Mouse (Mus musculus): ENCODE measurements at regions not wholly inside any gene's neighbourhood (a gene's known extent, or its start where the extent isn't known, plus 50 kb on each side); places are given as distances from the start of the nearest gene placed in this dataset.

GRCm38 (mm10) chr8:87049196-87049595 lies 164.1 kb upstream of the N4bp1 start:
- no peaks in the 10 kb centered on the region for H3K4me1 ChIP-seq (ENCODE audit: control insufficient read depth, insufficient read depth, low read length)
- no peaks in the 10 kb centered on the region for H3K36me3 ChIP-seq (ENCODE audit: control insufficient read depth, insufficient read depth, low read length, poor library complexity, severe bottlenecking)
- no peak for TF ChIP-seq CTCF (IDR thresholded peaks at IDR 0.05; ENCODE audit: low read depth, low read length)
- no peak for TF ChIP-seq POLR2A (IDR thresholded peaks at IDR 0.05; ENCODE audit: insufficient read depth, low read length)
- TF ChIP-seq EP300 (IDR thresholded peaks at IDR 0.05; ENCODE audit: insufficient read depth, low read depth, low read length) = no peak
- no peak overlapping the region for H3K9ac ChIP-seq (ENCODE audit: low read depth, poor library complexity, severe bottlenecking)
- no peaks in the 10 kb centered on the region for H3K9me3 ChIP-seq (replicated peaks; ENCODE audit: control insufficient read depth, insufficient read depth, low read length, poor library complexity, severe bottlenecking)
- no peak overlapping the region for H3K27ac ChIP-seq (ENCODE audit: insufficient read depth, low read length)
- no peaks in the 10 kb centered on the region for H3K27me3 ChIP-seq (ENCODE audit: control insufficient read depth, insufficient read depth, low read length, poor library complexity, severe bottlenecking)
- H3K4me3 ChIP-seq (ENCODE audit: low read depth, low read length) = no peak overlapping the region

GRCm38 (mm10) chr8:87046590-87046989 lies 161.5 kb upstream of the N4bp1 start:
- Histone ChIP-seq H3K27ac (ENCODE audit: insufficient read depth, low read length) (no peak overlapping the region), H3K27me3 (ENCODE audit: control insufficient read depth, insufficient read depth, low read length, poor library complexity, severe bottlenecking) (no peaks in the 10 kb centered on the region), H3K36me3 (ENCODE audit: control insufficient read depth, insufficient read depth, low read length, poor library complexity, severe bottlenecking) (no peaks in the 10 kb centered on the region), H3K9me3 (replicated peaks; ENCODE audit: control insufficient read depth, insufficient read depth, low read length, poor library complexity, severe bottlenecking) (no peaks in the 10 kb centered on the region), H3K4me3 (ENCODE audit: low read depth, low read length) (no peak overlapping the region), H3K4me1 (ENCODE audit: control insufficient read depth, insufficient read depth, low read length) (no peaks in the 10 kb centered on the region), H3K9ac (ENCODE audit: low read depth, poor library complexity, severe bottlenecking) (no peak overlapping the region)
- TF ChIP-seq EP300 (IDR thresholded peaks at IDR 0.05; ENCODE audit: insufficient read depth, low read depth, low read length) = no peak
- no peak for TF ChIP-seq CTCF (IDR thresholded peaks at IDR 0.05; ENCODE audit: low read depth, low read length)
- TF ChIP-seq POLR2A (IDR thresholded peaks at IDR 0.05; ENCODE audit: insufficient read depth, low read length) = no peak

GRCm38 (mm10) chr8:87043016-87043415 lies 158.0 kb upstream of the N4bp1 start:
- Histone ChIP-seq H3K9ac (ENCODE audit: low read depth, poor library complexity, severe bottlenecking) (no peak overlapping the region), H3K4me1 (ENCODE audit: control insufficient read depth, insufficient read depth, low read length) (no peaks in the 10 kb centered on the region), H3K27ac (ENCODE audit: insufficient read depth, low read length) (no peak overlapping the region), H3K4me3 (ENCODE audit: low read depth, low read length) (no peak overlapping the region), H3K9me3 (replicated peaks; ENCODE audit: control insufficient read depth, insufficient read depth, low read length, poor library complexity, severe bottlenecking) (no peaks in the 10 kb centered on the region), H3K36me3 (ENCODE audit: control insufficient read depth, insufficient read depth, low read length, poor library complexity, severe bottlenecking) (no peaks in the 10 kb centered on the region), H3K27me3 (ENCODE audit: control insufficient read depth, insufficient read depth, low read length, poor library complexity, severe bottlenecking) (0 out of 2 replicates have a peak, but pooled peaks cover 2% of the 10 kb centered on the region)
- TF ChIP-seq POLR2A (IDR thresholded peaks at IDR 0.05; ENCODE audit: insufficient read depth, low read length) (no peak), EP300 (IDR thresholded peaks at IDR 0.05; ENCODE audit: insufficient read depth, low read depth, low read length) (no peak), CTCF (IDR thresholded peaks at IDR 0.05; ENCODE audit: low read depth, low read length) (no peak)

GRCm38 (mm10) chr8:87037620-87038380 lies 152.7 kb upstream of the N4bp1 start:
- Histone ChIP-seq H3K36me3 (ENCODE audit: control insufficient read depth, insufficient read depth, low read length, poor library complexity, severe bottlenecking) (no peaks in the 10 kb centered on the region), H3K4me1 (ENCODE audit: control insufficient read depth, insufficient read depth, low read length) (no peaks in the 10 kb centered on the region), H3K27ac (ENCODE audit: insufficient read depth, low read length) (no peak overlapping the region), H3K9ac (ENCODE audit: low read depth, poor library complexity, severe bottlenecking) (peak overlapping the region; percentile 59), H3K27me3 (ENCODE audit: control insufficient read depth, insufficient read depth, low read length, poor library complexity, severe bottlenecking) (peaks cover 3% of the 10 kb centered on the region; the same call in 1 of the 2 replicates), H3K4me3 (ENCODE audit: low read depth, low read length) (peak overlapping the region; percentile 57), H3K9me3 (replicated peaks; ENCODE audit: control insufficient read depth, insufficient read depth, low read length, poor library complexity, severe bottlenecking) (no peaks in the 10 kb centered on the region)
- TF ChIP-seq POLR2A (IDR thresholded peaks at IDR 0.05; ENCODE audit: insufficient read depth, low read length) (no peak), EP300 (IDR thresholded peaks at IDR 0.05; ENCODE audit: insufficient read depth, low read depth, low read length) (no peak), CTCF (IDR thresholded peaks at IDR 0.05; ENCODE audit: low read depth, low read length) (no peak)

- H3K27ac ChIP-seq (ENCODE audit: insufficient read depth, low read length) = no peak overlapping the region
- H3K9ac ChIP-seq (ENCODE audit: low read depth, poor library complexity, severe bottlenecking) = no peak overlapping the region
- peaks cover 3% of the 10 kb centered on the region for H3K27me3 ChIP-seq (ENCODE audit: control insufficient read depth, insufficient read depth, low read length, poor library complexity, severe bottlenecking)
- TF ChIP-seq CTCF (IDR thresholded peaks at IDR 0.05; ENCODE audit: low read depth, low read length) = no peak
- no peak for TF ChIP-seq POLR2A (IDR thresholded peaks at IDR 0.05; ENCODE audit: insufficient read depth, low read length)
- TF ChIP-seq EP300 (IDR thresholded peaks at IDR 0.05; ENCODE audit: insufficient read depth, low read depth, low read length) = no peak
- no peaks in the 10 kb centered on the region for H3K36me3 ChIP-seq (ENCODE audit: control insufficient read depth, insufficient read depth, low read length, poor library complexity, severe bottlenecking)
- no peak overlapping the region for H3K4me3 ChIP-seq (ENCODE audit: low read depth, low read length)
- no peaks in the 10 kb centered on the region for H3K9me3 ChIP-seq (replicated peaks; ENCODE audit: control insufficient read depth, insufficient read depth, low read length, poor library complexity, severe bottlenecking)
- no peaks in the 10 kb centered on the region for H3K4me1 ChIP-seq (ENCODE audit: control insufficient read depth, insufficient read depth, low read length)
Observed at GRCm38 (mm10) chr8:87035996-87036395, 150.9 kb upstream of the N4bp1 start.

- no peaks in the 10 kb centered on the region; the same call in 1 of the 2 replicates for H3K27me3 ChIP-seq (ENCODE audit: control insufficient read depth, insufficient read depth, low read length, poor library complexity, severe bottlenecking)
- H3K27ac ChIP-seq (ENCODE audit: insufficient read depth, low read length) = no peak overlapping the region
- no peaks in the 10 kb centered on the region for H3K4me1 ChIP-seq (ENCODE audit: control insufficient read depth, insufficient read depth, low read length)
- H3K9me3 ChIP-seq (replicated peaks; ENCODE audit: control insufficient read depth, insufficient read depth, low read length, poor library complexity, severe bottlenecking) = no peaks in the 10 kb centered on the region
- H3K4me3 ChIP-seq (ENCODE audit: low read depth, low read length) = no peak overlapping the region
- H3K36me3 ChIP-seq (ENCODE audit: control insufficient read depth, insufficient read depth, low read length, poor library complexity, severe bottlenecking) = no peaks in the 10 kb centered on the region
- H3K9ac ChIP-seq (ENCODE audit: low read depth, poor library complexity, severe bottlenecking) = no peak overlapping the region
- TF ChIP-seq EP300 (IDR thresholded peaks at IDR 0.05; ENCODE audit: insufficient read depth, low read depth, low read length) (no peak), POLR2A (IDR thresholded peaks at IDR 0.05; ENCODE audit: insufficient read depth, low read length) (no peak), CTCF (IDR thresholded peaks at IDR 0.05; ENCODE audit: low read depth, low read length) (no peak)
Observed at GRCm38 (mm10) chr8:87028171-87028570, 143.1 kb upstream of the N4bp1 start.
